Mouse (Mus musculus) E14TG2a.4 (cell line): ENCODE results near the gene Tssc4.
A peak's percentile ranks its signal among the peaks of the same experiment; 100 is the strongest.

Experiments
- H3K27me3 ChIP-seq: 2 replicates; pipeline ENCODE4 v1.6.1; 2014; ENCODE audit warnings: low read length, control low read depth; ENCODE audit not compliant: insufficient read depth
- H3K36me3 ChIP-seq: 2 replicates; pipeline ENCODE4 v1.6.1; 2014; ENCODE audit warnings: low read length, control low read depth; ENCODE audit not compliant: insufficient read depth
- H3K4me1 ChIP-seq: replicated peaks from 2 replicates; pipeline ENCODE4 v1.6.1; 2014; ENCODE audit warnings: low read depth, low read length, control low read depth
- H3K4me3 ChIP-seq: replicated peaks from 2 replicates; pipeline ENCODE4 v1.5.1; 2014; ENCODE audit warnings: mild to moderate bottlenecking, low read length
- H3K9me3 ChIP-seq: 2 replicates; pipeline ENCODE4 v1.6.1; 2014; ENCODE audit warnings: low read length, control low read depth
- CTCF ChIP-seq: conservative IDR thresholded peaks from 2 replicates; pipeline ENCODE4 v1.5.1; 2014; ENCODE audit warnings: low read length
- NANOG ChIP-seq: IDR thresholded peaks from 2 replicates; pipeline ENCODE4 v1.6.1; 2014; ENCODE audit warnings: borderline replicate concordance, low read length, mixed read lengths
- POU5F1 ChIP-seq: IDR thresholded peaks from 2 replicates; pipeline ENCODE4 v1.6.1; 2014; ENCODE audit warnings: low read length, borderline replicate concordance

The Tssc4 gene

GRCm38 (mm10) chr7:143106062-143106461 is 37.0 kb downstream of the Tssc4 start, which contains the start of gene Kcnq1:
TSS of gene Kcnq1 (plus strand) at chr7:143106362.
- H3K4me3 ChIP-seq = peak within 1 kb of the TSS; percentile 83
- TF ChIP-seq POU5F1 (no peak), CTCF (no peak), NANOG (no peak)
- H3K4me1 ChIP-seq = peaks cover 23% of the 10 kb centered on the region
- no peaks in the 10 kb centered on the region for H3K36me3 ChIP-seq
- peaks cover 97% of the 10 kb centered on the region for H3K27me3 ChIP-seq
- H3K9me3 ChIP-seq = no peaks in the 10 kb centered on the region

- H3K9me3 ChIP-seq = no peaks in the 10 kb centered on the region
- H3K4me1 ChIP-seq = peaks cover 23% of the 10 kb centered on the region
- peaks cover 97% of the 10 kb centered on the region for H3K27me3 ChIP-seq
- no peaks in the 10 kb centered on the region for H3K36me3 ChIP-seq
- no peak for TF ChIP-seq CTCF
- TF ChIP-seq NANOG = no peak
- TF ChIP-seq POU5F1 = no peak
- peak overlapping the region; percentile 83 for H3K4me3 ChIP-seq
Observed at GRCm38 (mm10) chr7:143106672-143107465, 37.8 kb downstream of the Tssc4 start.

- peaks cover 94% of the 10 kb centered on the region for H3K27me3 ChIP-seq
- TF ChIP-seq POU5F1 (no peak), CTCF (no peak), NANOG (no peak)
- no peak overlapping the region for H3K4me3 ChIP-seq
- H3K4me1 ChIP-seq = peaks cover 23% of the 10 kb centered on the region
- no peaks in the 10 kb centered on the region for H3K9me3 ChIP-seq
- no peaks in the 10 kb centered on the region for H3K36me3 ChIP-seq
Observed at GRCm38 (mm10) chr7:143108200-143108599, 39.2 kb downstream of the Tssc4 start.

GRCm38 (mm10) chr7:143108996-143109660 is 40.1 kb downstream of the Tssc4 start:
- TF ChIP-seq CTCF (no peak), NANOG (no peak), POU5F1 (no peak)
- H3K4me3 ChIP-seq = no peak overlapping the region

GRCm38 (mm10) chr7:143109696-143110095 is 40.6 kb downstream of the Tssc4 start:
- no peaks in the 10 kb centered on the region for H3K9me3 ChIP-seq
- peaks cover 23% of the 10 kb centered on the region for H3K4me1 ChIP-seq
- TF ChIP-seq POU5F1 (no peak), NANOG (no peak), CTCF (no peak)
- H3K4me3 ChIP-seq = no peak overlapping the region
- no peaks in the 10 kb centered on the region for H3K36me3 ChIP-seq
- peaks cover 85% of the 10 kb centered on the region for H3K27me3 ChIP-seq

More at GRCm38 (mm10) chr7:143108996-143109660, 40.1 kb downstream of the Tssc4 start:
- H3K9me3 ChIP-seq = no peaks in the 10 kb centered on the region
- H3K4me1 ChIP-seq = peaks cover 23% of the 10 kb centered on the region
- H3K36me3 ChIP-seq = no peaks in the 10 kb centered on the region
- H3K27me3 ChIP-seq = peaks cover 90% of the 10 kb centered on the region

GRCm38 (mm10) chr7:143110803-143111202 is 41.8 kb downstream of the Tssc4 start:
- no peaks in the 10 kb centered on the region for H3K9me3 ChIP-seq
- no peak for TF ChIP-seq CTCF
- no peak for TF ChIP-seq POU5F1
- no peak for TF ChIP-seq NANOG
- H3K27me3 ChIP-seq = peaks cover 74% of the 10 kb centered on the region
- no peaks in the 10 kb centered on the region for H3K36me3 ChIP-seq
- no peak overlapping the region for H3K4me3 ChIP-seq
- peaks cover 25% of the 10 kb centered on the region for H3K4me1 ChIP-seq

- Histone ChIP-seq H3K9me3 (no peaks in the 10 kb centered on the region), H3K4me3 (no peak overlapping the region), H3K36me3 (no peaks in the 10 kb centered on the region), H3K4me1 (peaks cover 25% of the 10 kb centered on the region), H3K27me3 (peaks cover 65% of the 10 kb centered on the region)
- no peak for TF ChIP-seq POU5F1
- no peak for TF ChIP-seq NANOG
- TF ChIP-seq CTCF = no peak
Observed at GRCm38 (mm10) chr7:143111719-143112118, 42.7 kb downstream of the Tssc4 start.

- H3K4me1 ChIP-seq = peaks cover 31% of the 10 kb centered on the region
- H3K36me3 ChIP-seq = no peaks in the 10 kb centered on the region
- no peak overlapping the region for H3K4me3 ChIP-seq
- TF ChIP-seq CTCF = no peak
- no peak for TF ChIP-seq POU5F1
- H3K9me3 ChIP-seq = no peaks in the 10 kb centered on the region
- peaks cover 58% of the 10 kb centered on the region for H3K27me3 ChIP-seq
Observed at GRCm38 (mm10) chr7:143112395-143112794, 43.3 kb downstream of the Tssc4 start.

- Histone ChIP-seq H3K27me3 (peaks cover 35% of the 10 kb centered on the region), H3K4me3 (no peak overlapping the region), H3K4me1 (peaks cover 42% of the 10 kb centered on the region), H3K9me3 (no peaks in the 10 kb centered on the region), H3K36me3 (no peaks in the 10 kb centered on the region)
- peak; percentile 92 for TF ChIP-seq CTCF
- TF ChIP-seq POU5F1 = no peak
Observed at GRCm38 (mm10) chr7:143114773-143115172, 45.7 kb downstream of the Tssc4 start.
